Mouse (Mus musculus): ENCODE measurements around the gene Tmem63c. TPM values are rescaled to one million over a fixed set of nuclear protein-coding genes. Genes with fewer than 3 reads are reported as not detected.

Tmem63c gene
- under 1 TPM; 0.08 to 0.09 TPM for total RNA-seq (2021)
- polyA plus RNA-seq (2012; rRNA removed), result 0.14 and 0.38 TPM in 2 replicates
- long read RNA-seq, result 0 reads

GRCm38 (mm10) chr12:87021040-87021439, at the start of gene Tmem63c:
Gene Tmem63c, plus strand, starts transcription at chr12:87021340.
- WGBS, result 71% methylated on average over 6 of the region's 6 CpGs
- no peaks in the 10 kb centered on the region for H3K36me3 ChIP-seq (ENCODE audit: control insufficient read depth, insufficient read depth, low read length)
- TF ChIP-seq POLR2A (IDR thresholded peaks at IDR 0.05; ENCODE audit: insufficient read depth, low read depth, low read length) (no peak), CTCF (IDR thresholded peaks at IDR 0.05) (no peak), EP300 (IDR thresholded peaks at IDR 0.05; ENCODE audit: insufficient read depth, low read depth, low read length) (no peak)

DNA sequence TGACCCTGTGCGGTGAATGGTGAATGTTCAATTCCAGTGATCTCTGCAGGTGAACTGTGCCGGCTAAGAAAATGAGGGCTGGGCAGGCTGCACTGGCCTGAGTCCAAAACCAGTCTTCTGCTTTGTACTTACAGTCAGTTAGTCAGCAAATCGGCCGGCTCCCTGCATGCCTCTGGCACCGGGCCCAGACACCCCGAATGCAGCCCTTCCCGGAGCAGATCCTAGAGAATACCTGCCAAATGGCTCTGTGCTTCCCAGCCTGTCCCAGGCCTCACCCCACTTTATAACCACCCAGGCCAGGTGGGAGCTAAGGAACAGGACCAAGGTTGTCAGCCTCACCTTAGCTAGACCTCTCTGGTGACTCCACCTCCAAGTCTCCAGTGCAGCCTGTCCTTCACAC, 47.9 kb upstream of the Tmem63c start:
- Histone ChIP-seq H3K4me3 (no peak overlapping the region), H3K79me2 (replicated peaks; ENCODE audit: control insufficient read depth, insufficient read depth, low read length) (no peaks in the 10 kb centered on the region), H3K9ac (ENCODE audit: low read depth, low read length) (0 out of 2 replicates have a peak overlapping the region, but pooled peaks have one; percentile 9), H3K27me3 (ENCODE audit: control insufficient read depth, insufficient read depth, low read length) (no peaks in the 10 kb centered on the region), H3K4me1 (ENCODE audit: control insufficient read depth, insufficient read depth, low read length) (peaks cover 15% of the 10 kb centered on the region), H3K27ac (no peak overlapping the region), H3K36me3 (ENCODE audit: control insufficient read depth, insufficient read depth, low read length) (no peaks in the 10 kb centered on the region)
- TF ChIP-seq POLR2A (IDR thresholded peaks at IDR 0.05; ENCODE audit: insufficient read depth, low read depth, low read length) (no peak), EP300 (IDR thresholded peaks at IDR 0.05; ENCODE audit: insufficient read depth, low read depth, low read length) (no peak), CTCF (IDR thresholded peaks at IDR 0.05) (no peak)
- peak; percentile 53 to 56 for DNase-seq
- intact Hi-C loops (cut with DNase I), result no loop called here
- WGBS, result 10% methylated on average over 7 of the region's 7 CpGs

More at GRCm38 (mm10) chr12:87021040-87021439, at the start of gene Tmem63c:
- H3K4me3 ChIP-seq, result no peak within 1 kb of the TSS
- no peak within 1 kb of the TSS for H3K27ac ChIP-seq
- H3K27me3 ChIP-seq (ENCODE audit: control insufficient read depth, insufficient read depth, low read length), result no peaks in the 10 kb centered on the region
- H3K4me1 ChIP-seq (ENCODE audit: control insufficient read depth, insufficient read depth, low read length), result no peaks in the 10 kb centered on the region
- intact Hi-C loops (cut with DNase I), result no loop called here
- no peak within 1 kb of the TSS for H3K9ac ChIP-seq (ENCODE audit: low read depth, low read length)
- no peak for DNase-seq
- H3K79me2 ChIP-seq (replicated peaks; ENCODE audit: control insufficient read depth, insufficient read depth, low read length), result no peaks in the 10 kb centered on the region

- 34% methylated on average over 8 of the region's 8 CpGs for WGBS
- H3K9ac ChIP-seq (ENCODE audit: low read depth, low read length), result no peak overlapping the region
- no peak overlapping the region for H3K27ac ChIP-seq
- no peak for DNase-seq
- no peaks in the 10 kb centered on the region for H3K36me3 ChIP-seq (ENCODE audit: control insufficient read depth, insufficient read depth, low read length)
- intact Hi-C loops (cut with DNase I), result loop anchor here (1.0 to 2.0 kb wide), 2 partner anchors 27 to 204 kb away; partner anchors contain the start of gene Cipc
- TF ChIP-seq POLR2A (IDR thresholded peaks at IDR 0.05; ENCODE audit: insufficient read depth, low read depth, low read length) (no peak), CTCF (IDR thresholded peaks at IDR 0.05) (no peak), EP300 (IDR thresholded peaks at IDR 0.05; ENCODE audit: insufficient read depth, low read depth, low read length) (no peak)
- no peak overlapping the region for H3K4me3 ChIP-seq
- H3K27me3 ChIP-seq (ENCODE audit: control insufficient read depth, insufficient read depth, low read length), result no peaks in the 10 kb centered on the region
- no peaks in the 10 kb centered on the region for H3K79me2 ChIP-seq (replicated peaks; ENCODE audit: control insufficient read depth, insufficient read depth, low read length)
- peaks cover 15% of the 10 kb centered on the region for H3K4me1 ChIP-seq (ENCODE audit: control insufficient read depth, insufficient read depth, low read length)
These were observed 47.4 kb upstream of the Tmem63c start for GRCm38 (mm10) chr12:86973706-86974105.

DNA sequence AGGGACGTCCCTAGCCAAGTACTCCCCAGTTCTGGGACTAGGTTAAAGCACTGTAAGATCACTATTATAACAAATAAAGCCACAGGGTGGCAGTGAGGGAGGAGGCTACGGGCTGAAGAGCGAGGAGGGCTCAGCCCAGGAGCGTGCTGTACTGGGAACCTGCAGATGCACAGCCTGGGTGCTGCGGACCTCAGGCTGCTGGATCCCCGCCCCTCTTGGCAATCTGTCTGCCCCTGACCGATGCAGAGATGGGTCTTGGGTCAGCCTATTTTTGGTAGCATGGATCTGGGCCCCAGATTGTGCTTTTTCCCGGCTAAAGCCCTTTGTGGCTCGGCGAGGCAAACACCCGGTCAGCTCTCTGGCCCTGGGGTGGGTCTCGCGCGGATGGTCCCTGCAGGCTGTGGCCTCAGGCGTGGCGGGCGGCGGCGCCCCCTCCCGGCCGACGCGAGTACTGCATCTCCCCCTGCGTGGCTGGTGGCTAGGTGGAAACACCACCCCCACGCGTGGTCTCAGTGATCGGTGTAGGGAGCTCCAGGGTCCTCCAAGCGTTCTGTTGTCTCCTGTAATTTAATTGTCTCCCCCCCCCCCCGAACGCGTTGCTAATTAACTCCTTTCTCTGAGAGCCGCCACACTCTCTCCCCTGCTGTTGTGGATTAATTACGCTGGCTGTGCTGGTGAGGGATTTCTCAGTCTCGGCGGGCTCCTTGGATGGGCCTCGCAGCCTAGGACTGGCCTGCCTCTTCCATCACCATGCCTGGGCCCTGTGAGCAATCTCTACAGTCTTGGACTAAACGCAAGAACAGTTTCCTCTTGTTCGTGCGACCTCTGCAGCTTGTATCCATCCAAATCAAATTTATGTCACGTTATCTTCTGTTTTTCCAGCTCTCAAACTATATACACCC, 46.5 kb upstream of the Tmem63c start:
- peaks cover 12% of the 10 kb centered on the region for H3K4me1 ChIP-seq (ENCODE audit: control insufficient read depth, insufficient read depth, low read length)
- peak overlapping the region; percentile 74 for H3K9ac ChIP-seq (ENCODE audit: low read depth, low read length)
- intact Hi-C loops (cut with DNase I), result loop anchor here (1.0 to 5.0 kb wide), 3 partner anchors 28 to 205 kb away; partner anchors contain the start of gene Cipc
- peak overlapping the region; percentile 50 for H3K4me3 ChIP-seq
- WGBS, result 7% methylated on average over 39 of the region's 40 CpGs
- H3K27ac ChIP-seq, result peak overlapping the region; percentile 56
- H3K36me3 ChIP-seq (ENCODE audit: control insufficient read depth, insufficient read depth, low read length), result no peaks in the 10 kb centered on the region
- DNase-seq, result peak; percentile 82 to 91
- TF ChIP-seq EP300 (IDR thresholded peaks at IDR 0.05; ENCODE audit: insufficient read depth, low read depth, low read length) (no peak), CTCF (IDR thresholded peaks at IDR 0.05) (peak; percentile 96), POLR2A (IDR thresholded peaks at IDR 0.05; ENCODE audit: insufficient read depth, low read depth, low read length) (0 out of 2 replicates have a peak, but pooled peaks have one; percentile 30)
- no peaks in the 10 kb centered on the region for H3K79me2 ChIP-seq (replicated peaks; ENCODE audit: control insufficient read depth, insufficient read depth, low read length)
- H3K27me3 ChIP-seq (ENCODE audit: control insufficient read depth, insufficient read depth, low read length), result no peaks in the 10 kb centered on the region

DNA sequence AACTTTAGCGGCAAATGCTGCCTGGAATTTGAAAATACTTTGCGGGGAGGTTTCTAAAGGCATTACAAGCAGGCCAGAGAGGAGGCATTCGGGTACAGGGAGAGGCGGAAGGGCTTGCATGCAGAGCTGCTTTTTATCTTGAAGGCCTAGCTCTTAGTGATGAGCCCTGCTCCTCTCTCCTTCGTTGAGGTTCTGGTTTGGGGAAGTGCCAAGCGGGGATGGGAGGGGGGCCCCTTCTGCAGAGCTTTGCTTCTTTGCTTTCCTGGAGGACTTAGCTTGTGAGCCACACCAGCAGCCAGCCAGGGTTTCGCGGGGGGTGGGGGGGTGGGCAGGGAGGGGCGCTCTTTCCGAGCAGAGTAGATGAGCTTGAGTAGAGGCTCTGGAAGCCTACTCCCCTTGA, 45.4 kb upstream of the Tmem63c start:
- intact Hi-C loops (cut with DNase I), result loop anchor here (2.0 to 5.0 kb wide), 2 partner anchors 29 to 77 kb away; partner anchors contain the start of gene Cipc
- H3K27me3 ChIP-seq (ENCODE audit: control insufficient read depth, insufficient read depth, low read length), result no peaks in the 10 kb centered on the region
- H3K4me3 ChIP-seq, result no peak overlapping the region
- H3K27ac ChIP-seq, result no peak overlapping the region
- no peaks in the 10 kb centered on the region for H3K79me2 ChIP-seq (replicated peaks; ENCODE audit: control insufficient read depth, insufficient read depth, low read length)
- DNase-seq, result no peak
- no peaks in the 10 kb centered on the region for H3K36me3 ChIP-seq (ENCODE audit: control insufficient read depth, insufficient read depth, low read length)
- peaks cover 12% of the 10 kb centered on the region for H3K4me1 ChIP-seq (ENCODE audit: control insufficient read depth, insufficient read depth, low read length)
- 66% methylated on average over 10 of the region's 10 CpGs for WGBS
- no peak for TF ChIP-seq EP300 (IDR thresholded peaks at IDR 0.05; ENCODE audit: insufficient read depth, low read depth, low read length)
- TF ChIP-seq CTCF (IDR thresholded peaks at IDR 0.05), result no peak
- TF ChIP-seq POLR2A (IDR thresholded peaks at IDR 0.05; ENCODE audit: insufficient read depth, low read depth, low read length), result no peak
- H3K9ac ChIP-seq (ENCODE audit: low read depth, low read length), result no peak overlapping the region

All from heart, adult 2 months (tissue).